19 mouse cellular contexts compared by ENCODE assay signal in the genomic region with DNA sequence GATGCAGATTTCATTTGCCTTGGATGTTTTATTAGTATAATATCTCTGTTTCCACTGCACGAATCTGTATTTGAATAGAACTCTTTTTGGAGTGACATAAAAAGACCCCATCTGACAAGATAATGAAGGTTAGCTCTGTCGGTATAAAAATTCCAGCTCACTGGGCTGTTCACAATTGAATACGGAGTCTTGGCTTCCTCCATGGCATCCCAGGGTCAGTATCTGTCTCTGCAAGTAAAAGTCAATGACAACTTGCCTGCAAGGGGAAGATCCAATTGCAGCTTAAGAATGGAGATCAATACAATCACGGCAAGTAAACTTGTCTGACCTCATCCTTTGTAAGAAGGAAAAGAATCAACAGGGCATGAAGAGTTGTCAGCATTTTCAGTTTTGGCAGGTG.
"Had no signal": no experiment of that assay in that cellular context is flagged by ENCODE, and none has a peak within 500 bp of the region (broad histone marks: within the 10 kb centered on the region; RNA-seq: fewer than 3 reads in every experiment).

No protein-coding gene starts in this region.

- DNase-seq: liver, postnatal 0 days; lung, adult 2 months; lung, postnatal 14 days; lung, postnatal 36 days; right cerebral cortex, postnatal 14 days; right cerebral cortex, postnatal 4 days; spleen, adult 18-20 months; thymus, adult 18-20 months; thymus, postnatal 14 days; thymus, postnatal 36 days had no signal

- H3K36me3 ChIP-seq: liver, embryonic 15.5 days; lung, embryonic 15.5 days; midbrain, embryonic 13.5 days; midbrain, embryonic 15.5 days; neural tube, embryonic 12.5 days had no signal

- H3K4me2 ChIP-seq: liver, embryonic 15.5 days; lung, embryonic 15.5 days; midbrain, embryonic 11.5 days; midbrain, embryonic 13.5 days; midbrain, embryonic 15.5 days; neural tube, embryonic 12.5 days had no signal

- H3K4me1 ChIP-seq: liver, embryonic 15.5 days; lung, embryonic 15.5 days; megakaryocyte, embryonic 14.5 days; midbrain, embryonic 13.5 days; midbrain, embryonic 15.5 days; neural tube, embryonic 12.5 days had no signal

- H3K9me3 ChIP-seq: liver, embryonic 15.5 days; lung, embryonic 15.5 days; megakaryocyte, embryonic 14.5 days; midbrain, embryonic 13.5 days; midbrain, embryonic 15.5 days; neural tube, embryonic 12.5 days had no signal

- H3K27ac ChIP-seq: liver, embryonic 15.5 days; lung, embryonic 15.5 days; macrophage; midbrain, embryonic 13.5 days; midbrain, embryonic 15.5 days; neural tube, embryonic 12.5 days had no signal

- H3K9ac ChIP-seq: liver, embryonic 15.5 days; liver, postnatal 0 days; lung, embryonic 15.5 days; midbrain, embryonic 13.5 days; midbrain, embryonic 15.5 days; neural tube, embryonic 12.5 days had no signal

- H3K27me3 ChIP-seq: liver, embryonic 15.5 days; lung, embryonic 15.5 days; megakaryocyte, embryonic 14.5 days; midbrain, embryonic 13.5 days; midbrain, embryonic 15.5 days; neural tube, embryonic 12.5 days had no signal

- H3K4me3 ChIP-seq: liver, embryonic 15.5 days; lung, embryonic 15.5 days; megakaryocyte, embryonic 14.5 days; midbrain, embryonic 13.5 days; midbrain, embryonic 15.5 days; neural tube, embryonic 12.5 days had no signal

- ATAC-seq: liver, postnatal 0 days; lung, postnatal 0 days; midbrain, embryonic 13.5 days; midbrain, embryonic 15.5 days had no signal
